Mouse (Mus musculus): ENCODE measurements around the gene Trim45.

DNA sequence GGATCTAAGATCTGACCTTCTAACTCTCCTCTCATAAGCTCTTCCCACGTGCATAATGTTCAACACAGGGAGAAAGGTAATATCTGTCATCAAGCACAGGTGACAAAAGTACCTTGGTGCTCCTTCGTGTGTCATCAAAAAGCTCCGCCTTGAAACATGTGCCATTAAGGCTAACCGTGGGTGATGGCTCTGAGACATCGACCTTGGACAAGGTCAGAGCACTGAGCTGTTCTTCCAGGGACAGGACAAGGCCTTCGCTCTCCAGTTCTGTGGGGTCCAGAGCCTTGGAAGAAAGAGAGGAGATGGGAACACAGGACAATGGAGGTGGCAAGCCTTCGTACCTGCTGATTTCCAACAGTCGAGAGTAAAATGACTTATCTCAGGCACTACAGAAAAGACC, 25.3 kb downstream of the Trim45 start:
- TF ChIP-seq CTCF (conservative IDR thresholded peaks at IDR 0.05 in 1 of 2, IDR thresholded peaks at IDR 0.05 in 1 of 2; ENCODE audit: low read depth in 2 of 2, low read length in 2 of 2) (no peak), POLR2A (IDR thresholded peaks at IDR 0.05; ENCODE audit: low read depth, low read length) (no peak), KAT2A (IDR thresholded peaks at IDR 0.05; ENCODE audit: insufficient replicate concordance, low read length) (no peak), MYC (IDR thresholded peaks at IDR 0.05; ENCODE audit: low read depth, low read length) (no peak), MAZ (IDR thresholded peaks at IDR 0.05; ENCODE audit: low read depth, low read length) (no peak), ETS1 (conservative IDR thresholded peaks at IDR 0.05; ENCODE audit: low read depth, low read length) (no peak), MAFK (IDR thresholded peaks at IDR 0.05; ENCODE audit: insufficient replicate concordance, low read length) (no peak), MEF2A (IDR thresholded peaks at IDR 0.05; ENCODE audit: borderline replicate concordance, low read depth, low read length) (no peak), CHD1 (IDR thresholded peaks at IDR 0.05; ENCODE audit: low read depth, low read length) (no peak), JUND (conservative IDR thresholded peaks at IDR 0.05; ENCODE audit: low read depth, low read length) (no peak), EP300 (IDR thresholded peaks at IDR 0.05; ENCODE audit: low read length) (no peak)
